8 mouse cellular contexts compared by ENCODE assay signal in the genomic region with DNA sequence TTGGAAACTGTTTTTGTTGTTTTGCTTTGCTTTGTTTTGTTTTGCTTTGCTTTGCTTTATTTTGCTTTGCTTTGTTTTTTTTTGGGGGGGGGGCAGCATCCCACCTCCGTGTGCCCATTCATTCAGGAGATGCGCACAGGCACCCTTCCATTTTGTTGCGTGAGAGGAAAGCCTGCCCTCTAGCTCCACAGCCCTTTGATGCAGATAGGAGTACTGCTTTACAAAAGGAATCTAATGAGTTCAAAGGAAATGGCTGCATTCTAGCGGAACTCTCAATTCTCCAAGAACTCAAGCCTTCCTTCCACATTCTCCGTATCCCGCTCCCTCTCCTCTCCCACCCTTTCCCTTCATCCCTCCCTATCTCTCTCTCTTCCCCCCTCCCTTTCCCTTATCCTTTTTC.
DNase-seq lines count a peak whose midpoint lies in the region; ATAC-seq and TF ChIP-seq lines count a peak whose summit lies in the region.

No protein-coding gene starts in this region.

- no peaks in the 10 kb centered on the region for H3K27me3 ChIP-seq in forebrain, embryonic 14.5 days (replicated peaks; ENCODE audit: control insufficient read depth, insufficient read depth, low read length)
- H3K27me3 ChIP-seq in liver, postnatal 0 days (ENCODE audit: insufficient read depth, low read length) = no peaks in the 10 kb centered on the region; the same call in 1 of the 2 replicates

- no peak overlapping the region; the same call in 1 of the 2 replicates for H3K4me3 ChIP-seq in forebrain, embryonic 14.5 days (ENCODE audit: low read depth, low read length)
- no peak overlapping the region for H3K4me3 ChIP-seq in liver, postnatal 0 days (ENCODE audit: low read depth, low read length)

- no peak for ATAC-seq in cerebellum, adult (ENCODE audit: insufficient number of reproducible peaks, low FRiP score, low TSS enrichment)
- no peak for ATAC-seq in forebrain, embryonic 14.5 days
- no peak for ATAC-seq in liver, postnatal 0 days

- no peaks in the 10 kb centered on the region for H3K36me3 ChIP-seq in forebrain, embryonic 14.5 days (ENCODE audit: control insufficient read depth, insufficient read depth, low read length)
- H3K36me3 ChIP-seq in liver, postnatal 0 days (replicated peaks; ENCODE audit: insufficient read depth, low read length) = no peaks in the 10 kb centered on the region

- TF ChIP-seq CTCF in liver, postnatal 0 days (IDR thresholded peaks at IDR 0.05; ENCODE audit: low read depth) = no peak

- H3K27ac ChIP-seq in forebrain, embryonic 14.5 days (ENCODE audit: low read depth, low read length) = no peak overlapping the region
- no peak overlapping the region for H3K27ac ChIP-seq in liver, postnatal 0 days (ENCODE audit: low read depth)

- WGBS in forebrain, embryonic 14.5 days = 9% methylated on average over 6 of the region's 6 CpGs
- WGBS in liver, postnatal 0 days (ENCODE audit: insufficient replicate concordance) = 24% methylated on average over 6 of the region's 6 CpGs

- no peak for TF ChIP-seq EP300 in liver, postnatal 0 days (IDR thresholded peaks at IDR 0.05; ENCODE audit: low read depth)

- peak overlapping the region; percentile 45 for H3K4me2 ChIP-seq in forebrain, embryonic 14.5 days (ENCODE audit: low read length)
- peak overlapping the region; percentile 48; the same call in 1 of the 2 replicates for H3K4me2 ChIP-seq in liver, postnatal 0 days (ENCODE audit: low read depth, low read length)

- no peak overlapping the region for H3K9ac ChIP-seq in forebrain, embryonic 14.5 days (ENCODE audit: low read length)
- no peak overlapping the region for H3K9ac ChIP-seq in liver, postnatal 0 days (replicated peaks)

- no peaks in the 10 kb centered on the region for H3K9me3 ChIP-seq in forebrain, embryonic 14.5 days (replicated peaks; ENCODE audit: control insufficient read depth, low read length)
- H3K9me3 ChIP-seq in liver, postnatal 0 days (ENCODE audit: low read length) = no peaks in the 10 kb centered on the region

- peaks cover 7% of the 10 kb centered on the region; the same call in 1 of the 2 replicates for H3K4me1 ChIP-seq in forebrain, embryonic 14.5 days (ENCODE audit: control insufficient read depth, insufficient read depth, low read length)
- peaks cover 5% of the 10 kb centered on the region; the same call in 1 of the 2 replicates for H3K4me1 ChIP-seq in liver, postnatal 0 days (ENCODE audit: insufficient read depth)

- DNase-seq in cerebellum, postnatal 36 days = peak; percentile 22 to 31
- DNase-seq in ES-CJ7 (ENCODE audit: low read depth, low spot score) = peak; percentile 56
- peak; percentile 76 for DNase-seq in forebrain, embryonic 14.5 days (ENCODE audit: low spot score)
- DNase-seq in liver, postnatal 0 days = no peak
- no peak for DNase-seq in yolk sac, embryonic 10.5 days (ENCODE audit: low spot score)
- DNase-seq in right cerebral cortex, adult 2 months (ENCODE audit: low spot score in 2 of 2) = no peak
- DNase-seq in adrenal gland, postnatal 4 days (ENCODE audit: low spot score in 2 of 2) = no peak

Comparison
In these comparisons a context has a peak if more than half of its experiments do, and no peak if none do; other contexts are left out.
1. DNase-seq: peak in cerebellum, postnatal 36 days (2 of 2), ES-CJ7 (single experiment) and forebrain, embryonic 14.5 days (single experiment); none in liver, postnatal 0 days (single experiment), yolk sac, embryonic 10.5 days (single experiment), right cerebral cortex, adult 2 months (0 of 2) and adrenal gland, postnatal 4 days (0 of 2).